Mouse (Mus musculus) midbrain, embryonic 15.5 days (tissue): Measurements from ENCODE around the gene Lrrc63. TPM values are rescaled to one million over a fixed set of nuclear protein-coding genes. Genes with fewer than 3 reads are reported as not detected.

Experiments used
- ATAC-seq: fragments of 200-750 bp; cut with Nextera tagmentation; replicated peaks from 2 replicates; pipeline ENCODE4 v1.8.0; 2017; ENCODE audit warnings: moderate TSS enrichment
- H3K27ac ChIP-seq: fragments of 300-500 bp; sonication (generic); 2 replicates; pipeline ENCODE4 v1.5.1; 2015; ENCODE audit warnings: mild to moderate bottlenecking, inconsistent platforms
- H3K27me3 ChIP-seq: fragments of 300-500 bp; sonication (generic); replicated peaks from 2 replicates; pipeline ENCODE4 v1.6.1; 2015; ENCODE audit warnings: inconsistent platforms
- H3K36me3 ChIP-seq: fragments of 300-500 bp; sonication (generic); replicated peaks from 2 replicates; pipeline ENCODE4 v1.6.1; 2015; ENCODE audit warnings: inconsistent platforms
- H3K4me1 ChIP-seq: fragments of 300-500 bp; sonication (generic); 2 replicates; pipeline ENCODE4 v1.6.1; 2015; ENCODE audit warnings: inconsistent platforms
- H3K4me2 ChIP-seq: fragments of 300-500 bp; sonication (generic); 2 replicates; pipeline ENCODE4 v1.6.1; 2015; ENCODE audit warnings: inconsistent platforms, mild to moderate bottlenecking, moderate library complexity
- H3K4me3 ChIP-seq: fragments of 300-500 bp; sonication (generic); 2 replicates; pipeline ENCODE4 v1.5.1; 2015; ENCODE audit warnings: mild to moderate bottlenecking, inconsistent platforms
- H3K9ac ChIP-seq: fragments of 300-500 bp; sonication (generic); 2 replicates; pipeline ENCODE4 v1.6.1; 2015; ENCODE audit warnings: mild to moderate bottlenecking, inconsistent platforms
- H3K9me3 ChIP-seq: fragments of 300-500 bp; sonication (generic); 2 replicates; pipeline ENCODE4 v1.6.1; 2016; ENCODE audit warnings: inconsistent platforms
- WGBS: fragments of 180-500 bp; shearing (Covaris S2); methylation state at CpG from one replicate; pipeline ENCODE4 v1.1.7; 2015; ENCODE audit warnings: mixed read lengths; 5-methylcytosine and 5-hydroxymethylcytosine counted together
- polyA plus RNA-seq: library from polyadenylated mRNA; unstranded; fragments of >200 nt; fragmentation: Nextera tagmentation; extraction: Ambion mirVana; gene quantifications from 2 replicates; pipeline ENCODE4 v1.2.1, GENCODE M21; 2015

Lrrc63 gene
- 0.06 TPM in 2 replicates for polyA plus RNA-seq

GRCm38 (mm10) chr14:75130501-75131318 lies at the start of gene Lrrc63, which contains the start of gene Lcp1:
Lrrc63 (minus strand) TSS chr14:75130881.
Lcp1 (plus strand) TSS chr14:75131101.
- ATAC-seq, result peak; percentile 94

DNA sequence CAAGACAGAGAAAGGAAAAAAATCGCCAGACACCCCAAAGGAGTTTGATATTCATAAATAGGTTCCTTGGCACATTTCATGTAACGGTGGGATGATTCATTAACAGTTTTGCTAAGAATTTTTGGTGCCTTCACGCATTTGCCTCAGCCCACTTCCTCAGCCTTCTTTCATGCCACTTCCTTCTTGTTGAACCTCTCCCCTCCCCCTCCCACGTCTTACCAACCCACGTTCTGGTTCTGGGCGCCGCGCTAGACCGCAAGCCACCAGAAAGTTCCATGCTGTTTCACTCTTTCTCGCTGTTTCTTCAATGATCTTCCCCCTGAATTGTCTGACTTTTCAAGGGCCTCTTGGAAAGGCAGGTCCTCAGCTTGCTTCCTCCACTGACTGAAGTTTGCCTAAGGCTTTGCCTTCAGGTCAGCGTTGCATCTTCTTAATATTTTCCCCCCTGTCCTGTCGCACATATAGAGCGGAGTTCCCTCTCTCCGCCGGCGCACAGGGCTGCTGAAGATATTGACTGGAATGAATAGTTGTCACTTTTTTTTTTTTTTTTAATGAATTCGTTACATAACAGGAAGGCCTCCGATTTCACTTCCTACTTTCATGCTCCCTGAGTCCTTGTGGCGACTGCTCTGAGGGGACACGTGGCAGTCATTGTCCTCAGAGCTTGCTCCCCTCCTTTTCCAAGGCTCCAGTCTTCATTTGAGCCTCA lies 48.7 kb upstream of the Lrrc63 start:
- H3K4me1 ChIP-seq, result no peaks in the 10 kb centered on the region
- H3K36me3 ChIP-seq, result no peaks in the 10 kb centered on the region
- H3K9me3 ChIP-seq, result no peaks in the 10 kb centered on the region
- no peak overlapping the region for H3K4me3 ChIP-seq
- 83% methylated on average over 20 of the region's 20 CpGs for WGBS
- ATAC-seq, result no peak
- no peaks in the 10 kb centered on the region for H3K27me3 ChIP-seq
- H3K27ac ChIP-seq, result no peak overlapping the region
- H3K4me2 ChIP-seq, result no peak overlapping the region
- H3K9ac ChIP-seq, result no peak overlapping the region

More at GRCm38 (mm10) chr14:75130501-75131318, at the start of gene Lrrc63, which contains the start of gene Lcp1:
- Histone ChIP-seq H3K36me3 (no peaks in the 10 kb centered on the region), H3K4me1 (peaks cover 11% of the 10 kb centered on the region), H3K4me2 (peak within 1 kb of the TSS; percentile 88), H3K27ac (peak within 1 kb of the TSS; percentile 61), H3K27me3 (no peaks in the 10 kb centered on the region), H3K9ac (peak within 1 kb of the TSS; percentile 57), H3K4me3 (peak within 1 kb of the TSS; percentile 53), H3K9me3 (no peaks in the 10 kb centered on the region)
- WGBS, result 1% methylated on average over 39 of the region's 42 CpGs

GRCm38 (mm10) chr14:75178801-75179211 lies 48.1 kb upstream of the Lrrc63 start:
- Histone ChIP-seq H3K4me3 (no peak overlapping the region), H3K27ac (no peak overlapping the region), H3K36me3 (no peaks in the 10 kb centered on the region), H3K4me2 (no peak overlapping the region), H3K4me1 (no peaks in the 10 kb centered on the region), H3K27me3 (no peaks in the 10 kb centered on the region), H3K9ac (no peak overlapping the region), H3K9me3 (no peaks in the 10 kb centered on the region)
- 87% methylated on average over 10 of the region's 10 CpGs for WGBS
- no peak for ATAC-seq

GRCm38 (mm10) chr14:75178384-75178793 lies 47.7 kb upstream of the Lrrc63 start:
- no peaks in the 10 kb centered on the region for H3K36me3 ChIP-seq
- H3K27me3 ChIP-seq, result no peaks in the 10 kb centered on the region
- H3K9ac ChIP-seq, result no peak overlapping the region
- no peak for ATAC-seq
- WGBS, result 87% methylated on average over 14 of the region's 14 CpGs
- H3K9me3 ChIP-seq, result no peaks in the 10 kb centered on the region
- no peak overlapping the region for H3K4me2 ChIP-seq
- H3K4me3 ChIP-seq, result no peak overlapping the region
- no peak overlapping the region for H3K27ac ChIP-seq
- no peaks in the 10 kb centered on the region for H3K4me1 ChIP-seq

DNA sequence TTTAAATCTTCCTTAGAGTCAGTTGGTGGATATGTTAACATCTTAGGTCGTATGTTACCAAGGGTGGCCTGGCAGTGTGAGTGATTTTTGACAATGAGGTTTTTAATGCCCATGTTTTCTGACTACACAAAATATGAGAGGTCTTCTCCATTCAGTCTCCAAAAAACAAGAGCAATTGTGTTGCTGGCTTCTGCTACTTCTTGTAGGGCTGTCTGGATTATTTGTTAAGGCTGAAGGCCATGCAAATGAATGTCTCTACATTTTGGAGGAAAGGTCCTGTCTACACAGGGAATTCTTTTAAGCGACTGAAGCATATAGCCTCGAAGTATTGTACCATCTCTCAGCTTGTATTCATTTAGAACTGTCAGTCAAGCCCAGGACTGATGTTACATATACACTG lies 46.7 kb upstream of the Lrrc63 start:
- 72% methylated on average over 3 of the region's 3 CpGs for WGBS
- ATAC-seq, result no peak

DNA sequence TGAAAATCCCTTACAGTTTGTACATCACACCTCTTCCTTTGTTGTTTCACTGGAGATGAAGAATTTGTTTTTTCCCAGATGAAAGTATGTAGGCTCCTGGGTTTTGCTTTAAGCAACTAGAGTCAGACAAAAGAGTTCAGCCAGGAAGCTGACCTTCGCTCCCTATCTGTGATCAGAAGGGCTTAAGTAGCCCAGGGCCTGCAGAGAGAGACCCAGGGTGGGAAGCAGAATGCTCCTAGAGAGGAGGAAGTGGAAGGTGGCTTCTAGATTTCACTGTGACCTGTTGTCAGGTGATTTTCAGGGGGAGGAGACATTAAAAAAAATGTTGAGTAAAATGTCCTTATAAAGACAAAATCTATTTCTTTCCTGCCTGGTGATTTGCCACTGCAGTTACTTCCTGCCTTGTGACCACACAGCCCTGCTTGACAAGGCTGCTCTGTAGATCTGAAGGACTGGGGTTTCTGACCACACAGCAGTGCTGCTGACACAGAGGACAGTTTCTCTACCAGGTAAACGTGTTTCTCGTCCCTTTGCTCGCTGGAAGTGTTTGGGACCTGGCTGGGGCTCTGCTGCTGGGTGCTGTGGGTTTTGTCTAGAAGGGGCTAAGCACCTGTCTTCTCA lies 45.9 kb upstream of the Lrrc63 start:
- Histone ChIP-seq H3K27me3 (no peaks in the 10 kb centered on the region), H3K36me3 (no peaks in the 10 kb centered on the region), H3K27ac (no peak overlapping the region), H3K9ac (no peak overlapping the region), H3K4me1 (no peaks in the 10 kb centered on the region), H3K4me2 (no peak overlapping the region), H3K9me3 (no peaks in the 10 kb centered on the region), H3K4me3 (no peak overlapping the region)
- ATAC-seq, result no peak
- 59% methylated on average over 4 of the region's 4 CpGs for WGBS

More for the DNA sequence above, 46.7 kb upstream of the Lrrc63 start:
- no peak overlapping the region for H3K27ac ChIP-seq
- H3K4me3 ChIP-seq, result no peak overlapping the region
- H3K36me3 ChIP-seq, result no peaks in the 10 kb centered on the region
- no peaks in the 10 kb centered on the region for H3K27me3 ChIP-seq
- no peaks in the 10 kb centered on the region for H3K9me3 ChIP-seq
- H3K9ac ChIP-seq, result no peak overlapping the region
- no peak overlapping the region for H3K4me2 ChIP-seq
- no peaks in the 10 kb centered on the region for H3K4me1 ChIP-seq

DNA sequence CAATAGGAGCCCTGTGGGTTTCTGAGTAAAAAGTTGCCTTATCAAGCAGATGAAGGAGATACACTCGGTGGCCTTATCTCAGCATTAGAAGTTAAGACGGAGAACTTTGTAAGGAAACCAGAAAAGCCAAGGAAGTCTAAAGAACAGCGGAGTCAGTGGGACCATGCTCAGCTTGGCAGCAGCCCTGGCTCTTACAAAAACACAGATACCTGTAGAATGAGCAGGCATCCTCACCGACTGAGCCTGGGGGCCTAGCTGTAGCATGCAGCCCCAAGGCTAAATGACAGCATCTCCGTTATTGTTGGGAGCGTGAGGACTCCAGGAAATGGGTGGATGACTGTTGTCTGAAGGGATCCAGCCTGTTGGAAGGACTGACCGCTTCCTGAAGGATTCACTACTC lies 45.1 kb upstream of the Lrrc63 start:
- 90% methylated on average over 7 of the region's 7 CpGs for WGBS
- ATAC-seq, result no peak
- H3K9ac ChIP-seq, result no peak overlapping the region
- no peaks in the 10 kb centered on the region for H3K27me3 ChIP-seq
- no peaks in the 10 kb centered on the region for H3K9me3 ChIP-seq
- H3K4me2 ChIP-seq, result no peak overlapping the region
- no peak overlapping the region for H3K4me3 ChIP-seq
- H3K27ac ChIP-seq, result no peak overlapping the region
- no peaks in the 10 kb centered on the region for H3K4me1 ChIP-seq
- H3K36me3 ChIP-seq, result no peaks in the 10 kb centered on the region

DNA sequence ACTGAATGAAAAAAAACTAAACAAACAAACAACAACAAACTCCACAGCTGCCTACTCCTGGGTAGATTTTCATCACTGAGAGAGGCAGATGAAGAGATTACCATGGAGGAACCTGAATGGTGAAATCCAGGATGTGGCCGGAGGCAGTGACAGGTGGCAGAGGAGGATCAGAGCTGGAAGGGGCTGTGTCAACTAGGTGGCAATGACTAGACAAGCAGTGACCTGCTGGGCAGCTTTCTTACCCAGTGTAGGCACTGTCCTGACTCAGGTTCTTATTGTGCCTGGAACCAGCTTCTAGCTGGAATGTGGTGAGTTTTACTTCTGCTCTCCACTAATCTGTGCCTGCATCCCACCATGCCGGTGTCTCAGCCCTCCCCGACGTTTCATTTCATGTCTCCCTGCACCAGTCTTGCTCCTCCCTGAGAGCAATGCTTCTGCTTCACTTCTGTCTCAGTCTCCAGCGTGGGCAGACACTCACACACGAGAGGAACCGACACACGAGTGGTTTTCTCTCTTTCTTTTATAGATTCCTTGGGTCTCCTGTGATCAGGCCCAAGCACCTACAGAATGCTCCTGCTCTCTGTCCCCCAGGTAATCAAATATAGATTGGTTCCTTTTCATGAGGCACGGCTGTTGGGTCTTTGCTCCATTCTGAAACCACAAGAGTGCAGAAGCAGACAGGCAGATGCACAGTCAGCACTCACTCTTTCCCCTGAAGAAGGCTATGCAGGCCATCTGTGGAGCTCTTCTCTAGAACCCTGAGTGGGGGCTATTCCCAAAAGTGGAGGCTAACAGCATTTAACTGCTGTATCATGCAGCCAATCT lies 44.3 kb upstream of the Lrrc63 start:
- Histone ChIP-seq H3K27ac (no peak overlapping the region), H3K9ac (no peak overlapping the region), H3K4me3 (no peak overlapping the region), H3K27me3 (no peaks in the 10 kb centered on the region), H3K4me2 (no peak overlapping the region), H3K36me3 (no peaks in the 10 kb centered on the region), H3K4me1 (no peaks in the 10 kb centered on the region), H3K9me3 (no peaks in the 10 kb centered on the region)
- 83% methylated on average over 9 of the region's 9 CpGs for WGBS
- no peak for ATAC-seq

GRCm38 (mm10) chr14:75174296-75174695 lies 43.6 kb upstream of the Lrrc63 start:
- no peaks in the 10 kb centered on the region for H3K9me3 ChIP-seq
- no peak overlapping the region for H3K4me3 ChIP-seq
- no peaks in the 10 kb centered on the region for H3K27me3 ChIP-seq
- no peaks in the 10 kb centered on the region for H3K4me1 ChIP-seq
- H3K27ac ChIP-seq, result no peak overlapping the region
- 84% methylated on average over 8 of the region's 8 CpGs for WGBS
- H3K9ac ChIP-seq, result no peak overlapping the region
- ATAC-seq, result no peak
- no peaks in the 10 kb centered on the region for H3K36me3 ChIP-seq
- no peak overlapping the region for H3K4me2 ChIP-seq

- ATAC-seq, result no peak
- no peaks in the 10 kb centered on the region for H3K4me1 ChIP-seq
- WGBS, result 75% methylated on average over 1 of the region's 1 CpGs
- no peaks in the 10 kb centered on the region for H3K9me3 ChIP-seq
- no peak overlapping the region for H3K4me3 ChIP-seq
- H3K9ac ChIP-seq, result no peak overlapping the region
- no peak overlapping the region for H3K27ac ChIP-seq
- no peaks in the 10 kb centered on the region for H3K27me3 ChIP-seq
- no peaks in the 10 kb centered on the region for H3K36me3 ChIP-seq
- no peak overlapping the region for H3K4me2 ChIP-seq
Measured at GRCm38 (mm10) chr14:75170546-75170945, 39.9 kb upstream of the Lrrc63 start.

DNA sequence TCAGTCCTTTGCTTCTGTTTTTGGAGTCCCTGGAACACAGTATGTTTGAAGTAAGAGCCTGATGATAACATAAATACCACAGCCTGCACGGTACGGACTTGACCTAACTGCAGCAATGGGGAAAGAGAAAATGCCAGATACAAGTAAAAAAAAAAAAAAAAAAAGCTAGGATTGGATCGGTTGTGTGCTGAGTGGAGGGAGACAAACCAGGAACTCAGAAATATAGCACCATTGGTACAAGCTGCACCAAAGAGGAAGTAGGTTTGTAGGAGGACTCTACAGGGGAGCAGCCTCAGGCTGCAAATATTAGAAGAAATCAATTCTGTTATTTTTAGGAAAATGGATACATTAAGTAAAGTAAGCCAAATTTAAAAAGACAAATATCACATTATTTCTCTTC lies 37.8 kb upstream of the Lrrc63 start:
- no peak overlapping the region for H3K9ac ChIP-seq
- no peaks in the 10 kb centered on the region for H3K4me1 ChIP-seq
- 90% methylated on average over 3 of the region's 3 CpGs for WGBS
- H3K27ac ChIP-seq, result no peak overlapping the region
- H3K4me3 ChIP-seq, result no peak overlapping the region
- H3K36me3 ChIP-seq, result no peaks in the 10 kb centered on the region
- ATAC-seq, result no peak
- H3K9me3 ChIP-seq, result no peaks in the 10 kb centered on the region
- no peaks in the 10 kb centered on the region for H3K27me3 ChIP-seq
- H3K4me2 ChIP-seq, result no peak overlapping the region
